Mouse (Mus musculus) erythroblast, adult 5-6 weeks (primary cell): ENCODE results near the gene Rnf130. TPM values are rescaled to one million over a fixed set of nuclear protein-coding genes. Genes with fewer than 3 reads are reported as not detected.

Experiments used
- ATAC-seq: replicated peaks from 2 replicates; pipeline ENCODE4 v1.8.0; 2016; ENCODE audit warnings: moderate number of reproducible peaks, mild to moderate bottlenecking, moderate TSS enrichment, inconsistent platforms; ENCODE audit not compliant: poor library complexity, low FRiP score, severe bottlenecking
- total RNA-seq, 2 experiments: library from RNA; stranded (forward) in 1 of 2; stranded (reverse) in 1 of 2; fragments of 150-400 nt in 1 of 2; fragments of 200-764, 138-1000 nt in 1 of 2; gene quantifications; 2 replicates each; pipeline versions ENCODE4 v1.2.3 to v1.2.4; 2015 to 2017; ENCODE audit warnings: low replicate concordance in 2 of 2

The Rnf130 gene
- total RNA-seq, 2 experiments from 2014 or later = 63.6 to 84.9 TPM

DNA sequence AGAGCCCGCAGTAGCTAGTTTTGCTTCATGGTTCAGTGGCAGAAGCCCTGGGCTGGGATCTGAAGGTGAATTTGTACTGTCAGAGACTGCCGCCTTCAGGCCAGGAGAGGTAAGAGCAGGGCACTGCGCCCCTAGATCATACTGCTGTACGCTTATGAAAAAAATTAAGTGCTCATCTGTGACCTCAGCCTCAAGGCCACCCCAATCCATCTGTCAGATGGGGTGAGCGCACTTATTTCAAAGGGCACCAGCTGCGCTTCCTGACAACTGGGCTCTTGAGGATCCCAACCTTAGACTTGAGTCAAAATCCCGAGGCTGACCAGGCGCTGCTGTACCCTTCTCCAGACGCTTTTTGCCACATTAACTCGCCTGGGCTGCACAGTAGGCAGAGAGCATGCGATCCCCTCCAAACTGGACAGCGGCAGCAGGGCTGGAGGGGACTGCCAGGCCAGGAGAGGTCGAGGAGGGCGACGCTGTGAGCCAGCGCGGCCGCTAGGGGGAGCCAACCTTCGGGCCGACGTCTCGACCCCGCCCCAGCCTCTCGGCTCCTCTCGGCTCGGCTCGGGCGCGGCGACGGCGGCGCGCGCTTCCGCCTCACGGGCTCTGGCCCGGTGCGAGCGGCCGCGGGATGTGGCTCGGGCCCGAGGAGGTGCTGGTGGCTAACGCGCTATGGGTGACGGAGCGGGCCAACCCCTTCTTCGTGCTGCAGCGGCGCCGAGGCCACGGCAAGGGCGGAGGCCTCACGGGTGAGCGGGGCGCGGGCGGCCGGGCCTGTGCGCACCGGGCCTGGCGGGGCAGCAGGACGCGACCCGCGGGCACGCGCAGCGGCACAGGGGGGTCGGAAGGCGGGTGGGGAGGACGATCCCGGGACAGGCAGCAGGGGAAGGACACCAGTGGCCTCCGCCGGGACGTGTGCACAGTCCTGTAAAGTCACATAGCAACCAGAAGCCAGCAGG lies 105.9 kb downstream of the Rnf130 start, which contains the start of gene Tbc1d9b:
Gene Tbc1d9b (plus strand): TSS at position 586 of the 956 bp plus-strand sequence.
- ATAC-seq = peak; percentile 88

DNA sequence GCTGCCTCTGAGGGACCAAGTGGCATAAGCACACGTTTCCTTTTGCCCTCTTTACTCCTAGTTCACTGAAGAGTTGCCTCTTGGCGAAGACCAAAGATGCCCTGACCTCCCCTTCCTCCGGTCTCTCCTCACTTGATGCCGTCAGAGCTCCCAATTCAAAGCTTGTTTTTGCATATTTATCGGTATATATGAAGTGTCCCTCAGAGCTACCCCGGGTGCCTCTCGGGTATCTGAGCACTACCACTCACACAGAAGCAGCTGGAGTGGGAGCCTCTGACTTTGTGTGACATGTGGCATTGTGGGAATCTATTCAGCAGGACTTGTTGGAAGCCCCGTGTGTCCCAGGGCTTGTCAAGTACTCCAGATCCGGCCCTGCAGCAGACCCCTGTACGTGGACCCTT lies 106.7 kb downstream of the Rnf130 start:
- ATAC-seq = no peak; the same call in 1 of the 2 replicates

DNA sequence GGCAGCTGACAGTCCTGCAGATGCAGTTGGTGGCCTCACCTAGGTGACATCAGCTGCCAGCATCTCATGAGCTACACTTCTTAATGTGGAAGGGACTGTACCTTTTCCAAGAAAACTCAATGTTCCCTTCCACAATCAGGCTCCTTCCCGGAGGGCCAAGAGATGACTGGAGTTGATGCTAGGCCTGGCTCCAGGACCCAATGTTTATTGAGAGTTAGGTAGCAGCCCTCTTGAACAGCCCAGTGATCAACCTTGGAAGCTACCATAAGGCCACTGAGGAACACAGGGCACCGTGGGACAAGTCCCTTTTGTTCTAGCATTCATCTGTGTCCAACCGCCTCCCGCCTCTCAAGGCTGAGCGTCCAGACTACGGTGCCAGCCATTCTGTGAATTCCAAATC lies 107.1 kb downstream of the Rnf130 start:
- no peak for ATAC-seq

DNA sequence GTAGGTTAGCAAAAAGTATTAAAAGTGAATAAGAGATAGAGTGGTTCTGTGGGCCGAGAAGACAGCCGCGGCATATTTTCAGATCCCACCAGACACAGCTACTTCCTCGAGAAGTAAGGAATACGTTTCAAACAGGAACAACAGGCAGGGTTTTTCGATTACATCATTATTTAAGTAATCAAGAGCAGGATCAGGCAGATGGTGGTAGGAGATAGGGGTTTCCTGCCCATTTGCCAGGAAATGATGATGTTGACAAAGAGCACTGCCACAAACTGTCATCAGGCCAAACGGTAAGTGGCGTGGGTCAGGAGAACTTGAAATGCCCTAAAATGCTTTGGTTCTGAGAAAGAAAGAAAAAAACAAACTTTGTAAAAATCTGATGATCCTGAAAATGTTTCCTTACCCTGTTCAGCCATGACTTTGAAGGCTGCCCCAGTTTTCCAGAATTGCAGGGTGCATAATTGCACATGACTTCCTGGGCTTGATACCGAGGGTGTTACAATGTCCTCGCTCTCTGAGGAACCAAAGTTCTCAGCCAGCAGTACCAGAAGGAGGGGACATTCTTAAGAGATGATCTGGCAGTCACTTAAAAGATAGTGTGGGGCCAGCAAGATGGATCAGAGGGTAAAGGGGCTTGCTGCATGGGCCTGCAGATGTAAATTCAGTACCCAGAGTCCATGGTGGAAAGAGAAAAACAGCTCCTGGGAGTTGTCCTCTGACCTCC lies 109.2 kb downstream of the Rnf130 start:
- no peak for ATAC-seq

DNA sequence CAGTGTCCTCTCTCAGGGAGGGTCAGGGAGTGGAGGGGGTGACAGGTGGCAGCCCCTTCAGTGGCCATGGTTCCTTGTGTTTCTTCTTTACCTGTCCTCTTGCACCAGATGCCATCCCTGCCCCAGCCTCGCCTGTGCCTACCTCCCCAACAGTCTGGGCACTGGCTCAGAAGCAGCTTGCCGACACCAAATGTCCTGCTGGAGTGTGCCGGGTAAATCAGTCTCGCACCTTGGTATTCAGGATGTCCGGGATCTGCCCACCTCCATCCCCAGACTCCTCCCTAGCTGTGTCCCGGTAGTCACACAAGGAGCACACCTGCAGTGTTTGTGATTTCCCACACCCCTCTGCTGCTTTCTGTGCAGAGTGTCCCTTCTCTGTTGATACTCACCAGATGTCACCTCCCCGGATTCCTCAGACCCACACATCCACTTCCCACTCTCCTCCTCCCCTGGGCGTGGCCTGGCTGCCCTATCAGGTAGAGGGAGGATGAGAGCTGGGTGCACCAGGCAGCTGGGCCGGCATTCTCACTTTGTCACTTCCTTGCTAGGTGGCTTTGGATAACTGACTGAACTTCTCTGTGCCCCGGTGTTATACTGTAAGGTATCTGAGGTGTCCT lies 113.2 kb downstream of the Rnf130 start:
- ATAC-seq = 0 out of 2 replicates have a peak, but pooled peaks have one; percentile 60

DNA sequence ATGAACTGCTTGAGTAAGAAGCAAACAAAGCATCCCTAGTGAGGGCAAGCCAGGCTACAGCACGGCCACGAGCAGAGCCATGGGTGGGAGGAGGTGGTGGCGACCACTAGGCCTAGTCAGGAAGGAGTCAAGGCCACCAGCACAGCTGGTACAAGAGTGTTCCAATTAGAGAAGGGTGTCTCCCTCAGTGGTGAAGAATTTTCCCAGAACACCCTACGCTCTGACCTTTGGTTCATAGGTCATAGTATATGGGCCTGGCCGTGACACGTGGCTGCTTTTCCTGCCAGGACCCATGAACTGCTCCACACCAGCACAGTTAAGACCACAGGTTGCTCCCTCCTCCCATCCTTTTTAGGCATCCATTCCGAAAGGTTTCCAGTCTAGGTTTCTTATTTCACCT lies 114.4 kb downstream of the Rnf130 start:
- no peak for ATAC-seq

DNA sequence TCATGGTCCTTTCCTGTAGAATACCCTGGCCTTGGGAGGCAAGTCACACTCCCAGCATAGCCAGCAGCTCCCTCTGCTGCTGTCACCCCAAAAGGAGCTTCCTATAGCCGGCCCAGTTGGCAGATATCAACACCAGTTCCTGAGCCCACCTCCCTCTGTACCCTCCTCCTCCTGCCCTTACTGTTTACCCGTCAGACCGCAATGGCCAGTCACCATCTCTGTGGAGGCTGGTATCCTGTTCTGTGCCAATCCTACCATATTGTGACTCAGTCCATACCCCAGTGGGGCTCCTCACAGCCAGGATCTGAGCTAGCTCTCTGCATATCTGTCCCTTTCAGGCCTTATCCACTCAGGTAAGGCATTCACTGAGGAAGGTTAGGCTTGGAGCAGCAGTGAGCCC lies 120.4 kb downstream of the Rnf130 start:
- no peak for ATAC-seq

DNA sequence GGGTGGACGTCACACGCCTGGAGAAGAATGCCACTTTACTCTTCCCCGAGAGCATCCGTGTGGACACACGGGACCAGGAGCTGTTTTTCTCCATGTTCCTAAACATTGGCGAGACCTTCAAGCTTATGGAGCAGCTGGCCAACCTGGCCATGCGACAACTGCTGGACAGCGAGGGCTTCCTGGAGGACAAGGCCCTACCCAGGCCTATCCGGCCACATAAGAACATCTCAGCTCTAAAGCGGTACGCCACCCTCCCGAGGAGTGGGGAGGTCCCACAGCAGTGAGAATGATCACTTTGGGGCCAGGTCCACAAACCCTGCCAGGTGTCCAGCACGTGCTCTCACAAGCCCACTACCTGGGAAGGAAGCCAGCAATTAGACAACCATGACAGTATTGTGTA lies 121.0 kb downstream of the Rnf130 start:
- ATAC-seq = no peak

DNA sequence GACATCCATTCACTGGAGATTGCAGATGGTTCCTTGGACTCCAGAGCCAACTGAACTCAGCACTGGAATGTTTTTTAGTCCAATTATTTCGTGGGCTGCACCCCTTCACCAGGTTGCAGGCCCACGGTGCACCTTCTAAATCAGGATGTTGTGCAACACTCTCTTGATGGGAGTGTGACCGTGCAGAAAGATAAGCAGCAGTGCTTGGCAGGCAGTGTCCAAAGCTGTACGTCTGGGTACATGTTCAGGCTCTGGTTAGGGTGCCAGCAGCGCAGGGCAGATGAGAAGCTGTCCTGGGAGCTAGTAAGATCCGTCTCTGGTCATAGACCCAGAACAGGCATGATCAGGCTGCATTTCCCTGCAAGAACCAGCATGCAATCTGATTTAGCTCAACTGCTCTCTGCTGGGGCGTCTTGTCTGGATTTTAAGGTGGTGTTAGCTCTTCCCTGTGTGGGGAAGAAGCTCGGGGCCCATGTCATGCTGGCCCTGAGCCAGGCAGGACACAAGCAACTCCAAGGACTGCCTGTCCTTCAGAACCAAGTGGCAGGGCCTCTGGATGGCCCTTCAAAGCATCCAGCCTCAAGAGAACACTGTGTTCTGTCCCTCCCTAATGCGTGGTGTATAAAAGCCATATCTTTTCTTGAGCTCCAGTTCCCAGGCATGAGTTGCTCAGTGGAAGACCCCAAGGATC lies 122.3 kb downstream of the Rnf130 start:
- ATAC-seq = no peak

DNA sequence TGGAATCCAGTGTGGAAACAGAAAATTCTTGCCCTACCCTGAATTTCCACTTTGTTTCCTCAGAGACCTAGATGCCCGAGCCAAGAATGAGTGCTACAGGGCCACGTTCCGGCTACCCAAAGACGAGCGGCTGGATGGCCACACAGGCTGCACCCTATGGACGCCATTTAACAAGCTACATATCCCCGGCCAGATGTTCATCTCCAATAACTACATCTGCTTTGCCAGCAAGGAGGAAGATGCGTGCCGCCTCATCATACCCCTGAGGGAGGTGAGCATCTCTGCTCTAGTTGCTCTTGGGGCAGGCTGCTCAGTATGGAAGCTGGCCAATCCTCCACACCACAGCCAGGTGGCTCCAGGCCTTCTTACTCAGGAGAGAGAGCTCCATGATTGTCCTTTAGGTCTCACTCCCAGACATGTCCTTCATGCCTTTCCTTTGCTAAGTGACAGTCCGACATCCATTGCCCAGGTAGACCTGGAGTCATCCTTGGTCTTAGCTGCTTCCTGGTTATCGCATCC lies 122.9 kb downstream of the Rnf130 start:
- no peak for ATAC-seq

DNA sequence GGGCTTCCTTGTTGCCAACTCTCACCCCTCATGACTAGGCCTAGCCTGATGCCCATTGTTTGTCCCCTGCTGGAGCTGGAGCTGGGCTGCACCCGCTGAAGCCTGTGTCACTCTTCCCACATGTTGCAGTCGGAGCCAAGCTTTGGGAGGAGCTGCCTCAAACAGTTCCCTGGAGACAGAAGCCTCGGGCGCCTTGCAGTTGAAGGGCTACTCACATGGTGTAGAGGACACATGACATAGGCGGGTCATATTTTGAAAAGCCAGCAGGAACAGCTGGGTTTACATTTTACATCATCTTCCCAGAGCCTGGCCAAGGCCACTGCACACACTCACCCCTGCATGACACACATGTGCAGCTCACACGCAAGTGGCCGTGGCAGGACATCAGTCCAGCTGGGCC lies 124.1 kb downstream of the Rnf130 start:
- ATAC-seq = no peak

DNA sequence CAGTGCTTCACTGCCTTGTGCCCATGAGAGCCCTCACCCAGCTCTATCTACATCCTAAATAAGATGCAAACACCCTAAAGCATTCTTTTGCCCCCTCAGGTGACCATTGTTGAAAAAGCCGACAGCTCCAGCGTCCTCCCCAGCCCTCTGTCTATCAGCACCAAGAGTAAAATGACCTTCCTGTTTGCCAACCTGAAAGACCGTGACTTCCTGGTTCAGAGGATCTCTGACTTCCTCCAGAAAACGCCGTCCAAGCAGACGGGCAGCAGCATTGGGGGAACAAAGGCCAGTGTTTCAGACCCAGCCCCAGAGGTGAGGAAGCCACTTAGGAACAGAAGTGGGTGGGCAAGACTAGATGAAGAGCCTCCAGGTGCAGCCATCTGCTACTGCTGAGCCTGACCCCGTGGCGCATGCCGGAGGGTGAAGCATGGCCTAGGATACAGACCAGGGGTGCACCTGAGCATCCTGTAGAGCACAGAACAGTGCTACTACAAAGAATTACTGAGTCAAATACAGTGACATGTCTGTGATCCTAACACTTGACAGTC lies 124.5 kb downstream of the Rnf130 start:
- no peak for ATAC-seq

DNA sequence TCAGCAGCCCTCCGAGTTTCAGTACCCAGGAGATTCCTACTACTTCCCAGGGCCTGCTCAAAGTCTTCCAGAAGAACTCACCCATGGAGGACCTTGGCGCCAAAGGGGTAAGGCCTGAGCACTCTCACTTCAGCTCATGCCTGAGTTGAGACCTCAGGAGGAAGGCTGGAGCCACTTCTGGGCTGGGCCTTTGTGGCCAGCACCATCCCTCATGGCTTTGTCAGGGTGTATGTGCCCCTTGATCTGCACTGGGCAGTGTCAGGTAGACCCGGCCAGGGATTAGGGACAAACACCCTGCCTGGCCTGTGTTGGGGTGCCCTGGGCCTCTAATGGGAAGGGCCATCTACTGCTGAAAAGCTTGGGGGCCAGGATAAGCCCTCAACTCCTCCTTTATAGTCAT lies 126.2 kb downstream of the Rnf130 start:
- ATAC-seq = no peak

DNA sequence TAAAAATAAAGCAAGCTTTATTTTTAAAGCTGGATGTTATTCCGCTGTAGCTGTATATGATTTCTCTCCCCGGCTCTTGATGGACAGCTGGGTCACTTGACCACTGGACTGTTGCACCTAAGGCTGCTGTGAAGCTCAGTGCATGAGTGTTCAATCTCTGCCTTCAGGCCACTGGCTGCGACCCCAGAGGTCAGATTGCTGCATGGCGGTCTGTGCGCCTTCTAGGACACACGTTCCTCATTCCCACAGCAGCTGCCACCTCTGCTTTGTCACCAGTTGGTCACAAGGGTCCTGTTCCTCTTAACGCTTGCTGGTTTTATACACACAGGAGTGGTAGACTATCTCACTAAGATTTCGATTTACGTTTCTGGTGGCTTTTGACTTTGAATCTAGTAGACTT lies 129.0 kb downstream of the Rnf130 start:
- ATAC-seq = no peak

Other genes with a start within 250 kb of the Rnf130 start
- gene Gfpt2, start 231.2 kb upstream of the Rnf130 start, total RNA-seq (2015; ENCODE audit: low replicate concordance) = not detected in 2 replicates
- 0.17 TPM in 1 of 2 replicates, not detected in the other for gene Gfpt2, start 231.2 kb upstream of the Rnf130 start, total RNA-seq (2017; ENCODE audit: low replicate concordance)
- 9.2 and 16.3 TPM in 2 replicates for gene Mapk9, start 178.6 kb upstream of the Rnf130 start, total RNA-seq (2015; ENCODE audit: low replicate concordance)
- gene Mapk9, start 178.6 kb upstream of the Rnf130 start, total RNA-seq (2017; ENCODE audit: low replicate concordance) = 9.5 and 9.9 TPM in 2 replicates
- 1.0 TPM in 1 of 2 replicates, not detected in the other for gene Rasgef1c, start 123.5 kb upstream of the Rnf130 start, total RNA-seq (2015; ENCODE audit: low replicate concordance)
- 0.94 TPM in 1 of 2 replicates, not detected in the other for gene Rasgef1c, start 123.5 kb upstream of the Rnf130 start, total RNA-seq (2017; ENCODE audit: low replicate concordance)
- gene Tbc1d9b, start 106.0 kb downstream of the Rnf130 start, total RNA-seq (2015; ENCODE audit: low replicate concordance) = 6.1 and 12.5 TPM in 2 replicates
- gene Tbc1d9b, start 106.0 kb downstream of the Rnf130 start, total RNA-seq (2017; ENCODE audit: low replicate concordance) = 15.9 and 30.5 TPM in 2 replicates
- 6.7 and 9.8 TPM in 2 replicates for gene Mrnip, start 149.1 kb downstream of the Rnf130 start, total RNA-seq (2015; ENCODE audit: low replicate concordance)
- 2.8 and 4.0 TPM in 2 replicates for gene Mrnip, start 149.1 kb downstream of the Rnf130 start, total RNA-seq (2017; ENCODE audit: low replicate concordance)
- 101 and 109 TPM in 2 replicates for gene Sqstm1, start 185.5 kb downstream of the Rnf130 start, total RNA-seq (2015; ENCODE audit: low replicate concordance)
- 596 and 621 TPM in 2 replicates for gene Sqstm1, start 185.5 kb downstream of the Rnf130 start, total RNA-seq (2017; ENCODE audit: low replicate concordance)
- 7.1 and 7.7 TPM in 2 replicates for gene Mgat4b, start 185.5 kb downstream of the Rnf130 start, total RNA-seq (2015; ENCODE audit: low replicate concordance)
- gene Mgat4b, start 185.5 kb downstream of the Rnf130 start, total RNA-seq (2017; ENCODE audit: low replicate concordance) = 5.1 and 10.0 TPM in 2 replicates
- not detected in 2 replicates for gene Ltc4s, start 213.3 kb downstream of the Rnf130 start, total RNA-seq (2015; ENCODE audit: low replicate concordance)
- gene Ltc4s, start 213.3 kb downstream of the Rnf130 start, total RNA-seq (2017; ENCODE audit: low replicate concordance) = 2.2 TPM in 1 of 2 replicates, not detected in the other